Mouse (Mus musculus) frontal cortex, postnatal 36 days (tissue): Measurements from ENCODE around the gene Sema5b.

Experiments used
- DNase-seq, 2 experiments: peaks; one replicate each; pipeline ENCODE4 v3.0.0; 2022; ENCODE audit warnings: low spot score in 2 of 2

The Sema5b gene

DNA sequence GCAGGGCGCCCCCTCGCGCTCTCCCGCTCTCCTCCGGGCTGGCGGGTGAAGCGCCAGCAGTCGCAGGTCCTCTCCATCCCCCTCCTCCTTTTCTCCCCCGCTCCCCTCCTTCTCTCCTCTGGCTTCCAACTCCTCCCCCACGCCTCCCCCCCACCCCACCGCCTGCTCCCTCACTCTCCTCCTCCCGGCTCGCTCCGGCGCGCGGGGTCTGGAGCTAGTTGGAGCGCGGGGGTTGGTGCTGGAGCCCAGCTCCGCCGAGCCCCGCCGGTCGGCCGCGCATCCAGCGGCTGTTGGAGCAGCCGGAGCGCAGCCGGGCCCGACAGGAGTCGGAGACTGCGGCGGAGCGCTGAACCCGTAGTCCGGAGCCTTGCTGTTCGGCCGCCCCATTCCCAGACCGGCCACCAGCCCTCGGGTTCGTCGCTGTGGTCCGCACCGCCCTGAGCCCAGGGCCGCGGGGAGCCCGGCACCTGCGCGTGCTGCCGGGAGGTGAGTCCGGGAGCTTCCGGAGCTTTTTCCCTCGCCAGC, at the start of gene Sema5b:
Gene Sema5b, plus strand, starts transcription at position 29 of the 525 bp plus-strand sequence.
- peak; percentile 38 to 52 for DNase-seq

DNA sequence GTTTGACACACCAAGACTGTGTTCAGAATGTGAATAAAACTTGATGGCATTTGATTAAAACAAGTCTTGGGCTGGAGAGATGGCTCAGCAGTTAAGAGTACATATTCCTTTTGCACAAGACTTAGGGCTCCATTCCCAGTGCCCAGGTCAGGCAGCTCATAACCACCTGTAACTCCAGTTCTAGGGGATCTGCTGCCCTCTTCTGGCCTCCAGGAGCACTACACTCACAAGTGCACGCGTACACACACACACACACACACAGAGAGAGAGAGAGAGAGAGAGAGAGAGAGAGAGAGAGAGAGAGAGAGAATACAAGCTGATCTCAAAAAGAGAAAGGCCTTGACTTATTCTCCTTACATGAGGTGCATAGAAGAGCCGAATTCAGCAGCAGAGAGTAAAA, 40.6 kb upstream of the Sema5b start:
- no peak for DNase-seq

DNA sequence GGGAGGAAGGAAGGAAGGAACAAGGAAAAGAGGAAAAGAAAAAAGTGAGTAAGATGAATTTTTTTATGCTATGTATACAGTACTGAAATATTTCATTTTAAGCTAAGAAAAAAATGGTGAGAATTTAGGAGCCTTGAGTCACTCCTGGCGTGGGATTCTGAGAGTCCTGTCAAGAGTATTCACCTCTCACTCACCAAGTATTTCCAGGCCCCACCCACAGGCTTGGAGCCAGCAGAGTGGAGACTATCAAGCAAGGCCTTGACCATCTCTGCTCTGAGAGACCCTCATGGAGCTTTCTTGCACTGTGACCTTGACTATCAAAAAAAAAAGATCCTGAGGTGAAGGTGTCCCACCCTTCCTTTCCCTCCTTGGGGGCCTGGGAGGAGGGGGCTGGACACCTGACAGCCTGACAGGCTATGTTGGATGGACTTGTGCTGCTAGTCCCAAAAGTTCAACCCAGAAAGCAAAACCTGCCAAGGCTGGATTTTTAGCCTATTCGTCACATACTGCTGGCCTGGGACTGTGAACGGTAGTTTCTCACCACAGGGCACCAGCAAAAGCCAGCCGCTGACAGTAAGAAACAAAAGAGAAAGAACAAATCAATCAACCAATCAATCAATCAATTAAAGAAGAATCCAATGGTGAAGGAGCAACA, 39.7 kb upstream of the Sema5b start:
- no peak for DNase-seq

DNA sequence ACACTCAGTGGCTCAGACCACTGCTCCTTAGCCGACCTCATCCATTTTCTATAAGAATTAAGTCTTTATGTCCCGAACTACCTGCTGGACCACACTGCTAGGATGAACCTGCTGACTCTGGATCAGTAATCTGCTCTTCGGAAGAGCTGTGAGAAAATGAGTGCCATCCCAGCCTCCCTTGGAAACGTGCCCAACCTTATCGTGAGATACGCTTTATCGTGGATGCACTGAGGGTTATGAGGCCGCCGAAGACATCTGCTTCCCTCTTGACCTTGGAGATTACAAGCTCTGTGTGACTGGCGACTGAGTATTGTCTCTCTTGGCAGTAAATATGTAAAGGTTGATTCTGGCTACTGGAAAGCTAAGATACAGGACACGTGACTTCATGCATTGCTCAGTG, 38.5 kb upstream of the Sema5b start:
- DNase-seq = no peak

DNA sequence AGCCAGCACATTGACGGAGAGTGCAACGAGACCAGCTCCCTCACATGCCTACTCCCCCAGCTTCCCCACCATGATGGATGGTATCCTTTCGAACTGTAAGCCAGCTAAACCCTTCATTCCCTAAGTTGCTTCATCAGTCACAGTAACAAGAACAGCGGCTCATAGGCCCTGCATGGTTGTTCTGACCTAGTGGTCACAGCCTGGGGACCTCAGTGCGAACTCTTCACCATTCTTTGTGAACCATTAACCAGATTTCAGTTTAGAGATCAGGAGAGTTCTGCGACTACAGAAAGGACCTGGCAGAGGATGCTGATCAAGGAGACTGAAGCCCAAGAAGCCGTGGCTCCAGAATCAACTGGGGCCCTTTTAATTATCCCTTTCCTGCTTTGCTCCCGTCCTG, 36.7 kb upstream of the Sema5b start:
- DNase-seq = no peak

DNA sequence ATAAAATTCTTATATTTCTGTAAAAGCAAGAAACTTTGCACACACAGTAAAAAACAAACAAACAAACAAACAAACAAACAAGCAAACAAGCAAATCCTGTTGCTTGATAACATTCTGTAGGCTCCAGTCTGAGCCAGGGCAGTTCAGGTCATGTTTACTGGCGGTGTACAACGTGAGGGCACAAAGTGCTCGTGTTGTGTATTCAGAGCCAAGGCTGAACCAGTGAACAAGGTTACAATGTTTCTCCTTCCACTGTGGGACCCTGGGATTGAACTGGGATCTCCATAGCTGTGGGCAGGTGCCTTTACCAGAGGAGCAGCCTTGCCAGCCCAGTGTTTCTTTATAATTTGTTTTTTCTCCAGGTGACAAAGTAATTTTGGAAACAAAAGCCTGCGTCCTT, 35.2 kb upstream of the Sema5b start:
- no peak for DNase-seq

DNA sequence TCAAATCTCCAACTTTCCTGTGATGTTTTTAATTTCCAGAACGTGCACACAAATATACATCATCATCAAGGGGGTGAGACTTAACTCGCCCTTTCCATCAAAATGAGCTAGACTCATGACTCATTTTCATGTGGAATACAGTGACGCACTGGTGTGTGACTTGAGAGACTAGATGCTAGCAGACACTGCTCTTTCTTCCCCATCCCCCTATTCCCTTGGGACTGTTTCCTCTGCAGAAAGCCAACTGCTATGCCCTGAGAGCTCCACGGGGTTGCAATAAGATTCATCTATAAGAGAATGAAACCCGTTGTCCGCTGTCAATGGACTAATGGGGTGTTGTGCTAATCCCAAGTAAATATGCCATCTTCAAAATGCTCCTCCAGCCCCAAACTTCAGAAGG, 32.4 kb upstream of the Sema5b start:
- no peak for DNase-seq

DNA sequence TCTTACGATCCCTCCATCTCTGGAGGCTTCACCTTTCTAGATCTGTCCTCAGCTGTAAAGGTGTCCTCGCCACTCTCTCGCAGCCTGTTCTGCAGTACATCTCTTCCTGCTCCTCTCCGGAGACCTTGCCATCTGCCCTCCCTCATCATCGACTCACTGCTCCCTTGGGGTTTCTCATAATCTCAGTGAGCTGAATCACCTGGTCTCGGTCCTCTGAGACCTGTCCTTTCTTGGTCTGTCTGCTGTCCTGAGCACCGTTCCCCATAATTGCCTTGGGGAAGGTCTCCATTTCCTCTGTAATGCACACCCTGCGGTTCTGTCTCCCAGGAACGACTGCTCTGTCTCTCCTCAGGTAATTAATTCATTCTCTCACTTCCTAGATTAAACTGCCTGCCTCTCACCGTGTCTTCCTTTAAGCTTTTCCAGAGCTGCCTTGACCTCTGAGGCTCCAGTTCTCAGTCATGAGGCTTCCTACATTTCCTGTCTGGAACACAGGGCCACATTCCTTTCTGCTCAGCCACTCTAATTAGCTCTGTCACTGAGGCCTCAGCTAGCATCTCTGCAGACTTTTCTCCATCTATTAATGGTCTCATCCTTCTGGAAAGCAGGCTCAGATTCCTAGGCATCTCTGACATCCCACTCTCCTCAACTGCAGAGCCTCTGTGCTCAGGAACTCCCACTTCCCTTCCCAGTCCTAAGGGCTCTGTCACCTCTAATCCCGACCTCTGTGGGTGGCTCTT, 31.4 kb upstream of the Sema5b start:
- DNase-seq = no peak

DNA sequence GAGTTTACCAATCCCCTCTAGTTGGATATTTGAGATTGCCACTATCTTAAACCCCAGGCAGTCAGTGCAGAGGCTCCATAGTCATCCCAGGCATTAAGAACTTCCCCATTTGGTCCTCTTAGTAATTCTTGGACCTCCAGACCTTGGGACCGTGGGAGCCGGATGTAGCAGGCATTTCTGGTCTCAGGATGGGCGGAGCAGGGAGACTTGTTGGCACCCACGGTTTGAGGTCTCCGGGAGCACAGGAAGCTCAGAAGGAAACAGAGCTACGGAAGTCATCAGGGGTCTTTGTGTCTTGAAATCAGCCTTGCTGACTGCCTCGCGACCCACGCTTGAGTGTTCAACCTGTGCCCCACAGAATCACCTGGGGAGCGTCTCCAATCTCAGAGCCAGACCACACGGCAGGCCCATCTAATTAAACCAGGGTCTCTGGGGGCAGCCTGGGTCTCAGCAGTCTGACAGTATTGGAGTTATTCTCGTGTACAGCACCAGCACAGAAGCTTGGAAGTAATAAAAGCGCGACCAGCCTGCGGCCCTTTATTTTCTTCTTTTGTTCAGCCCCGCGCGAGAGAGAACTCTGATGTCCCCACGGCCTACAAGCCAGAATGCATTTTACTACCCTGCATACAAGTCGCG, 24.9 kb upstream of the Sema5b start:
- DNase-seq = no peak

DNA sequence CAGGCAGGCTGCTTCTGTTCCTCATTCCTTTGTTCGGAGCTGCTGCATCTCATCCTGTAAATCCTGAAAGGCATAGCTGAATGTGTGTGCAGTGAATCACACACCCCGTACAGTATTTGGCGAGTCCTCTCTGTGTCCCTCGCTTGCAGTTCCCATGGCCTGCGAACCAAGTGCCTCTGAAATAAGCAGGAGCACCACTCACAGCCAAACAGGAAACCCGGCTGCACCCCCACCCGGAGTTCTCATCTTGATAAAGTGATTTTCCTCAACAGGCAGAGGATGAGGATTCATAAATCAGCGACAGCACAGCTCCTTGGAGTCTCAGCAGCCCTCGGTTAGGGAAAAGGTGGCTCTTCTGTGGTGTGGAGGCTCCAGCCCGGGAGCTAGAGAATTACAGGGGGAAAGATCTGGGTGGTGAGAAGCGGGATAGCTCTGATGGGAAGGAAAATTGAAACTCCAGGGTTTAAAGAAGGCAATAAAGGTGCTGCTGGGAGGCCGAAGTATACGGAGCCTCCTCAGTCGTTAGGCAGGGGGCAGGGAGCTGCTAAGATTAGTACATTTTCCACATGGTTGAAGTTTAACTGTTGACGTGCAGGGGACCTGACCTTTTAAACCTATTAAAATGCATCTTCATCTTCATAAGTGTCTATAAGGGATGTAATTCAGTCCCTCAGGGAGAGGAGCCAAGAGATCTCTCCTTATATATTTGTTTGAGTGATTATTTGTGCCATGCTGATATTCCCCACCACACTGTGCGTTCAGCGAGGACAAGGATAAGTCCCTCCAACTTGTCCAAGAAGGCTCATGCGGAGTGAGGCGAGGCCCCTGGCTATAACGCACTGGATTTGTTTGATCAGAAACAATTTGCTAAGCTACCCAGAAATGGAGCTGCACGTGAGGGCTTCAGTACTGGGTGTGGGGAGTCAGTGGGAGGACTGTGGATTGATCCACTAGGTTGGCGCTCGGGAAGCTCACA, 22.7 kb upstream of the Sema5b start:
- DNase-seq = no peak

DNA sequence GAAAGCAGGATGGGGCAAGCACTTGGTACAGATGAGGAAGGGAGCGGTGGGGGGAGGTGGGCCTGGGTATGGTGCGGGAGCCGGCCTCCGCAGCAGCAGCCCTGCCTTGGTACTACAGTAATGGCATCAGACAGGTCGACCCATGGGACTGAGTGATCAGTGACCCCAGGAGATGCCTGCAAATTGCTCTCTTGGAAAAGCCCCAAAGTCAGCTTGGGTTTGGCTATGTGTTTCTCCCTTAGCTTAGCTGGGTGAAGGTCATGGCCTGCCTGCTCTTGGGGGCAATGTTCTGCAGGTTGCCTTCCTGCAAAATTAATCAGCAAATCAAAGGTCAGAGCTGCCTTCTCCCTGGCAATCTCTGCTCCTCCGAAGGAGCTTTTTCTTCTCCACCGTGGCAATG, 21.7 kb upstream of the Sema5b start:
- DNase-seq = no peak

DNA sequence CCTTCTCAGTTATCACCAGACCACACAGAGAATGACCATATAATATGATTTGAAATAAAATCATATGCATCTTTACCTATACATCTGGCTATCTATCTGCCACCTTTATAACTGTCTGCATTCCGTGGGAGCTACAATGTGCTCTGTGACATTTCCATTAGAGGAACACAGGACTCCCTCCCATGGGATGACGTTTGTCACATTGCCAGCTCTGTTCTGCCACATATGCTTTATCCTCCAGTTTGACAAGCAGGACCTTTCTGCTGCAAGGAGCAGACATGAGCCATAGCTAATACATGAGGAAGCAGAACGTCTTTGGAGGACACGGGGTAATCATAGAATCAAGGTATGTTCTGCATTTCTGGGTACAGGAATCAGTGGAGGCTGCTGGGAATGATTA, 16.7 kb upstream of the Sema5b start:
- no peak for DNase-seq

DNA sequence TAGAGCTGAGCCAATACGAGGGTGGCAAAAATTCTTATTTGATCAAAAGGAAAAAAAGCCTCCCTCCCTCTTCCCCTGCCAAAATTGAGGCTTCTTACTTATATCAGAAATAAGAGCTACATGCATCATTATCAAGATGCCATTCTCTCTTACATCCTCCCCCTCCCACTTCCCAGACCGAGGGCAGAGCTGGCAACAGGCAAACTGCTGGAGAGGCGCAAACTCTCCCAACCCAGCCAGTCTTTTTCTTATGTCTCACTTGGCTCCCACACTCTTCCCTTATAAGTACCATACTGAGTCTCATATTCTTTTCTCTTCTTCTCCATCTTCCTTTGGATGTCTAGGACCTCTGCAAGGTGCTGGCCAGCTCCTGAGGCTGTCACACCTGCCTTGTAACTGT, 6.3 kb upstream of the Sema5b start:
- no peak for DNase-seq

DNA sequence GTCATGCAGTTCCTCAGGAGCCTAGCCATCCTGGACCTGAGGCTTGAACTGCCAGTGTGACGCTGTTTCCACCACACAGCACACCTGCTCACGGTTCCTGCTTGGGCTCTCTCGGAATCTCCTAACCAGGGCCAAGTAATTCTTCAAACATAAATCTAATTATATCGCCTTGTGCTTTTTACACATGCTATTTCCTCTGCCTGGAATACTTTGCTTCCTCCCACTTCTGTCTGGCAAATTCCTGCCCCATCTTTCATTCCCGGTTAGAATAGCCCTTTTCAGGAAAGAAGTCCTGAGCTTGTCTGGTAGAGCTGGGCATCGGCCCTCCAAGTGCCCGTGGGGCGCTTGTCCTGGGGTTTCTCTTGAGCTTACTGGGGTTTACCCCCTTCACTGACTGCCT, 3.3 kb upstream of the Sema5b start:
- DNase-seq = peak in 1 of 2 experiments; percentile 21

DNA sequence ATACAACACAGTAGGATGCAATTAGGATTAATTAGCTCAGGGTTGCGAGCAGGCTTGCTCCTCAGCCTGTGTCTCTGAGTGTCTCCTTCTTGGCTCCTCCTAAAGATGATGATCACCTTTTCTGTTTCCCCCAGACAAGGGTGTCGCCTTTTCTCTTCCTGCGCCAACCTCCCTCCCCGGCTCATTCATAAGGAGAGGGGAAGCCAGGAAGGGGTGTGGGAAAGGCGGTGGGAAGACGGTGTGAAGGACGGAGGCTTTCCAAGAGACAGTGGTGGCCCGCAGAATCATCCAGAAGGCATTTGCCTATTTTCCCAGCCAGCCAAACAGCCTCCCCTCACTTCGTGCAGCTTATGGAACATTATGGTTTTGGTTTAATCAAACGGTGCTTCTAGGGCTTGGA, 1.9 kb upstream of the Sema5b start:
- DNase-seq = no peak

DNA sequence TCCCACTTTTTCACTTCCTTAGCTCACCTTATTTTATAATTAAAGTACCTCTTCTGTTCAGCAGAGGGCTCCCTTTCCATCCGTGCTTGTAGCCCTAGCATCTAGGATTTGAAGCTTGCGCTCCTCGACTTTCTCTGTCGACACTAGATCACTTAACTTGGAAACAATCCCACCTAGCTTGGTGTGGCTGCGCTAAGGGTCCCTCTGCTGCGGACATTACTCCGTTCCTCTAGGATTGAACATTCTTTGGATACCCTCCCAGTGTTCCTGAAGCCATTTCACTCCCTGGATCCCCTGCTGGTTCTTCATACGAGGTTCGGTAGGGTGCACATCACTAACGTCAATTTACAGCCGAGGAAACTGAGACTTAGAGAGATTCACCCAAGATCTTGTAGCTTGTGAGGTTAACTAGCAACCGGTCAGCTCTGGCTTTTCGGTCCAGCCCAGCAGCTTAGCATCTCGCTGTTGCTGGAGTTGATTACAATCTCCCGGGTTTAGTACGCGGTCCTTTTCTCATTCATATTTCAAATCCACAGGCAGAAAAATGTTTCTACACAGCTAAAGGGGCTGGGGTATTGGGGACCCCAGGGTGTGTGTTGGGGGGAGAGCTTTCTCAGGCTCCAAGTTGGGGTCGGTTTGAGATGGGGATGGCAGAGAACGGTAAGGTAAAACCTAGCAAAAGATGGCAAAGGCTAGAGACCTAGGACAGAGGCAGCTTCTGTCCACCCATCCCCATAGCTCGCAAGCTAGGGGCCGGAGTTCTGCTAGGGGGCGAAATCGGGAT, 420 bp upstream of the Sema5b start:
- peak; percentile 55 to 65 for DNase-seq

DNA sequence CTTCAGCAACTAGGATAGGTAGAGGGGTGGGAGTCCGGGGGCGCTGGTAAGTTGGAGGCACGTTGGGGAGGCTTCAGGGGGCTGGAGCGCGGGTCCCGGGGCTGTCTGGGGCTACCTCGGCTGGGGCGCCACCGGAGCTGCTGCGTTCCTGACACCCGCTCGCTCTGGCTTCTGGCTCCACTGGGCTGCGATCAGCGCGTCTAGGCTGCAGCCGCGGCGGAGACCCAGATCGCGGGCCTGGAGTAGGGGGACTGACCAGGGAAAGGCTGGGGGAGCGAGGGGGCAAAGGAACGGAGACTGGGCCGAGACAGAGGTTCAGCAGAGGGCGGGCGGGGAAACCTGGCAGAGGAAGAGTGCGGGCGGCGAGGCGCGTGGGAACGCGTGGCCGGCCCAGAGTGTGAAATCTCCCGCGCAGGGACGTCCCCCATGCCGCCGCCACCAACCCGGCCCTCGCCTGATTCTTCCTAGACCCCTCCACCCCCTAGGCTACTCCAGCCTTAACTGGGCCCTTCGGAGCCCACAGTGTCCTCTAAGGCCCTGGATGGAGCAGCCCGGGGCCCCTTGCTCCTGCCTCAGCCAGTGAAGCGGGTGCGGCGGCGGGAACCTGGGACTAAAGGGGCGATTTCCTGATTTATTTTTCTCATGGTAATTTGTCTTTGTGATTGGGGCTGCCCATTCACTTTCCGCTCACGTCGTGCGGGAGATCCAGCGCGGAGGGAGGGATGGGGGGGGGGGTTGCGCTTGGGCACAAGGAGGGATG, 896 bp downstream of the Sema5b start:
- peak; percentile 23 to 28 for DNase-seq

DNA sequence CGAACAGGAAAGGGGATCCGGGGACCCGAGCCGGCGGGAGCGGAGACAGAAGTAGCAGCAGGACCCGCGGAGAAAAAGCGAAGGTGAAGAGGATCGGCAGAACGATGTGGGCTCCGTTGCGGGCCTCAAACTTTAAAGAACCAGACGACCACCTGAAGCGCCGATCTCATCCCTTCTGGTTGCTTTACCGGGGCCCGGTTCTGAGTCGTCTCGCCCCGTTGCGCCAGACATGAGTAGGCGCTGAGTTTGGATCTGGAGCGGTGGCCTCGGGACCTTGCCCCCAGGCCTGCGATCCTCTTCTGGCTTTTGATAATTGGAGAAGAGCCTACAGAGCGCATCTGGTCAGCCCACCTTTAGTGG, 1.5 kb downstream of the Sema5b start:
- DNase-seq = no peak

DNA sequence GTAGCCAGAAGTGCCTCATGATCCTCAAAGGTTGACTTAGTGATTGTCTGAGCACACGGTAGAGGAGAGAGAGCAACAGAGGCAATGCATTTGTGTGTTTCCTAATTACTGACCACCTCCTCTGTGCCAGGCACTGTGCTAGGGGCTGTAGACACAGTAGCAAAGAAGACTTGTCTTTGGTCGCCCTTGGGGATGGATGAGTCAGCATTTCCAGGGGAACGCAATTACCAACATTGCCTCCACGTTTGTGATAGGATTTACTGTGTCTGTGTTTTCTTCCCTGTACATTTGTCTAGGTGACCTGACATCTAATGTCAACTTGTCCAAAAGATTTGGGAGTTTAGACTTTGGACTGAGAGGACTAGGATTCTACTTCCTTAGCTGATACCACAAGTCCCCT, 4.8 kb downstream of the Sema5b start:
- no peak for DNase-seq

DNA sequence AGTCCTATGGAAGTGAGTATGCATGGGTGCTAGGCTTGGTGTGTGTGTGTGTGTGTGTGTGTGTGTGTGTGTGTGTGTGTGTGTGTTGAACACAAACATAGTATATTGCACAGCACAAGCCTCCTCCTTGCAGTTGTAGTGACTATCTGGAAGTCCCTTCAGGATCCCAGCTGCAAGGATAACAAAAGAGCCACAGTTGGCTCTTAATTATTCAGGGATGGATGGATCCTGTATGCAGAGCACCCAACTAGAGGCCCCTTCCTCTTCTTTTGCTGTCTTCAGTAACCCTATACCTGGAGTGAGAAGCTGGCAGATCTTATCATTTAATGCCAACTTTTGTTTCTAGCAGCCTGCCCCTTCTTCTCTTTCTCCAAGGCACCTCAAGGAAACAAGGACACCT, 7.0 kb downstream of the Sema5b start:
- no peak for DNase-seq
